Mouse (Mus musculus): ENCODE measurements at regions not wholly inside any gene's neighbourhood (a gene's known extent, or its start where the extent isn't known, plus 50 kb on each side); places are given as distances from the start of the nearest gene placed in this dataset.

GRCm38 (mm10) chr1:169051085-169051862 lies 480.0 kb downstream of the Nuf2 start:
- DNase-seq: peak; percentile 81

- no peak for DNase-seq
These were observed 481.4 kb downstream of the Nuf2 start for GRCm38 (mm10) chr1:169049846-169050245.

- DNase-seq: no peak
These were observed 484.3 kb downstream of the Nuf2 start for GRCm38 (mm10) chr1:169046791-169047525.

GRCm38 (mm10) chr1:169033517-169033916 lies 497.7 kb downstream of the Nuf2 start:
- DNase-seq: no peak

- no peak for DNase-seq
These were observed 499.3 kb downstream of the Nuf2 start for GRCm38 (mm10) chr1:169031849-169032542.

- DNase-seq: peak; percentile 34
These were observed 503.6 kb downstream of the Nuf2 start for GRCm38 (mm10) chr1:169027706-169028105.

- DNase-seq: no peak
These were observed 504.0 kb downstream of the Nuf2 start for GRCm38 (mm10) chr1:169027241-169027640.

- no peak for DNase-seq
These were observed 506.7 kb downstream of the Nuf2 start for GRCm38 (mm10) chr1:169024531-169024930.

GRCm38 (mm10) chr1:168991506-168992244 lies 539.6 kb downstream of the Nuf2 start:
- peak; percentile 13 for DNase-seq

- DNase-seq: peak; percentile 5
These were observed 543.1 kb upstream of the Pbx1 start for GRCm38 (mm10) chr1:168975037-168975698.

GRCm38 (mm10) chr1:168969402-168969801 lies 537.3 kb upstream of the Pbx1 start:
- no peak for DNase-seq

GRCm38 (mm10) chr1:168967334-168967733 lies 535.3 kb upstream of the Pbx1 start:
- no peak for DNase-seq

- DNase-seq: peak; percentile 38
These were observed 532.4 kb upstream of the Pbx1 start for GRCm38 (mm10) chr1:168964467-168964904.

GRCm38 (mm10) chr1:168950947-168951346 lies 518.9 kb upstream of the Pbx1 start:
- no peak for DNase-seq

GRCm38 (mm10) chr1:168924100-168924815 lies 492.2 kb upstream of the Pbx1 start:
- peak; percentile 11 for DNase-seq

GRCm38 (mm10) chr1:168918331-168919076 lies 486.4 kb upstream of the Pbx1 start:
- no peak for DNase-seq

GRCm38 (mm10) chr1:168908684-168909175 lies 476.7 kb upstream of the Pbx1 start:
- DNase-seq: peak; percentile 95

- peak; percentile 83 for DNase-seq
These were observed 476.1 kb upstream of the Pbx1 start for GRCm38 (mm10) chr1:168908192-168908591.

GRCm38 (mm10) chr1:168898483-168898882 lies 466.4 kb upstream of the Pbx1 start:
- no peak for DNase-seq

- no peak for DNase-seq
These were observed 429.5 kb upstream of the Pbx1 start for GRCm38 (mm10) chr1:168861577-168861976.

- no peak for DNase-seq
These were observed 391.1 kb upstream of the Pbx1 start for GRCm38 (mm10) chr1:168823184-168823583.

All from retina, postnatal 1 day (tissue).